Mouse (Mus musculus): ENCODE measurements at regions not wholly inside any gene's neighbourhood (a gene's known extent, or its start where the extent isn't known, plus 50 kb on each side); places are given as distances from the start of the nearest gene placed in this dataset.
"Not testable (repeated sequence)": the region's sequence is repeated elsewhere in the genome, so short reads cannot be mapped to it uniquely, and the experiment has no call there.

DNA sequence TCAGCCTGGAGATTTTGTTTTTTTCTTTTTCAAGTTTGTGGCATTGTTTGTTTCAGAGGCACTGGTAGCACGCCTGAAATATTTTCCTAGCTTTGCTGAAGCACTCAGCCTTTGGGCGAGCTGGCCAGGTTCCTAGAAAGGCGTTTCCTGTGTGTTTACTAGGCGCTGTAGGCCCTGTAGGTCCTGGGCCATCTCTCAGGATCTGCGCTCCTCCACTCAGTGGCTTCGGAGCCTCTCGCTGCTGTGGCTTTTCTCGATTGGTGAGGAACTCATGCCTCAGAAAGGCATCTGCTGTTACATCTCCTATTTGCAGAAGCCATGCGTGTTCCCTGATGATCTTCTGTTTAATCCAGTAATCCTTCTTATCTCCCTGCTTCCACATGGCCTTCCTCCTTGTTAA lies 188.0 kb upstream of the Plcz1 start:
- peak; percentile 50 for DNase-seq (ENCODE audit: low spot score)

DNA sequence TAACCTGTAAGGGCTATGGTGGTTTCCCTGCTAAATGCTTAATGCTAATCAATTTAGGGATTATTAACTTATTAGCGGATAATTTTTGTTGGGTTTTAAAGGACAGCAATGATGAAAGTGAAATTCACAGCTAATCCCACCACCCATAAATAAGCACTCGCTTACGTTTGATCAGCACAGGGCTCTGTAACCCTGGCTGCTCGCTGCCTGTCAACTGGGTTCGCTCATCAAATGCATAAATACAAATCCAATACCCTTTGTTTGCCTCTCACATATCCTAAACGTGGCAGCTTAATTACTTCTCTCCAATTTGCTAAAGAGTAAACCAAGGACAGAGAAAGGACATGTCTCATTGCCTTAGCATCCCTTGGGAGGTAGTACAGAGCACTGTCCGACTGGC lies 187.5 kb upstream of the Plcz1 start:
- DNase-seq (ENCODE audit: low spot score), result no peak

DNA sequence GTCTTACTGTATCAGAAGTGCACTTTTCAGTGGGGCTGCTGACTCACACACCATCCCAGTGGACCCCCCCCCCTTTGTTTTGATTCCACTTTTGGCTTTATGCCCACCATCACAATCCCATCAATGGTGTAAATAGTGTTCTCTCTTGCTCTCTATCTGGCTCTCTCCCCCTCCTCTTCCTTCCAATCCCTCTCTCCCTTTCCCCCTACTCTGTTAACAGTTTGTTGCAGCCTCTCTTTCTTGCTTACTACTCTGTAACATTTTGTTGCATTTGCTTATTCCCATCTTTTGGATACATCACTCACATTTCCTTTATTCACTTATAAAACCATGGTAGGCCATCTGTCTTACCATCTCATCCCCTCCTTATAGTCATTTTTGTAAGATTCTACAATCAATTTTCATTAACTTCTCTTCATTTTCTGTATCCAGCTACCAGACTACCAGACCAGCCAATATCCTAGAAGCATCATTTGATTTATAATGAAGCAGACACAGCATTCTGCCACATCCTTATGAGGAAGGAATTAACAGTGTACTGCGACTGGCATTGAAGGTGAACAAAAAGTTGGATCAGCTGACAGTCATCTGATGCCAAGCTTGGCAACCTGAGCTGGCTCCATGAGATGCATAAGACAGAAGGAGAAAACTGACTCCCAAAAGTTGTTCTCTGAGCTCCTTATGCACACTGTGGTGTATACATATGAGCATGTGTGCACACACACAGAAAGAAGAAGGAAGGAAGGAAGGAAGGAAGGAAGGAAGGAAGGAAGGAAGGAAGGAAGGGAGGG lies 181.5 kb upstream of the Plcz1 start:
- no peak for DNase-seq (ENCODE audit: low spot score)

DNA sequence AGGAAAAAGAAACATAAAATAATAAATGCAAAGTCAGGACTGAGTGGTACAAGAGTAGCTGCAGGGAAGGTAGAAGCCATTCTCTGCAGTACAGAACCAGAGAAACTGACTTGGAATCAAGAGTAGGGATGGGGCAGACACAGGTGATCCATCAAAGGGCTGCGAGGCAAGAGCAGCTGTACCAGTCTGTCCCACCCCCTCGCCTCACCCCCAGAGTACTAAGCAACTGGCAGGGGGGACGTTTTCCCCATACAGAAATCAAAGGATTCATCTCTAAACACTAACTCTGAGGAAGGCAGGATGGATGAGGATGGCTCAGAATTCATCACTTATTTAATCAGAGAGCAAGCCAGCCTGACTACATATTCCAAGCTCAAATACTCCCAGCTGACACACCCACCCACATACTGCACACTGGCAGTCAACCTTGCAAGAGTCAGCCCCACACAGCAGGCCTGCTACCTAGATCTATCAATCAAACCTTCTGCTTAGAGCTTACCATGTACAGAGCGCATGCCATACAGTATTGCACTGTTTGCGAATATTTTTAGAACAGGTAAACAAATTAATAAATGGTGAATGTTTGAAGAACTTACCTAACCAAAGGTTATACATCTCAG lies 180.5 kb upstream of the Plcz1 start:
- no peak for DNase-seq (ENCODE audit: low spot score)

DNA sequence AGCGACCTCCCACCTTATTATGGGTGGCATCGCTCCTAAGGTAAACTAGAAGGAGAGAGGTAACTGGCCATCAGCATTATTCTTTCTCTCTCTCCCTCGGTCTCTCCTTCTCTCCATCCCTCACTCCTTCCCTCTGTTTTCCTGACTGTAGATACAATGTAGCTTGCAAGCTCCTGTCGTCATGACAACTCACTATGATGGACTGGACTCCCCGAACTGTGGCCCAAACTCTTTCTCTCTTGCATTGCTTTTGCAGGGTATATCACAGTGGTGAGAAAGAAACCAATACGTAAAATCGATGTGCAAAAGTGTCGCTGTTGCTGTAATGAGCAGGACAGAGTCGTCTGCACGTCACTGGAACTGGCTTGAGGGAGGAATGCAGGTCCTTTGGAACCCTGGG lies 177.5 kb upstream of the Plcz1 start:
- DNase-seq (ENCODE audit: low spot score), result no peak

DNA sequence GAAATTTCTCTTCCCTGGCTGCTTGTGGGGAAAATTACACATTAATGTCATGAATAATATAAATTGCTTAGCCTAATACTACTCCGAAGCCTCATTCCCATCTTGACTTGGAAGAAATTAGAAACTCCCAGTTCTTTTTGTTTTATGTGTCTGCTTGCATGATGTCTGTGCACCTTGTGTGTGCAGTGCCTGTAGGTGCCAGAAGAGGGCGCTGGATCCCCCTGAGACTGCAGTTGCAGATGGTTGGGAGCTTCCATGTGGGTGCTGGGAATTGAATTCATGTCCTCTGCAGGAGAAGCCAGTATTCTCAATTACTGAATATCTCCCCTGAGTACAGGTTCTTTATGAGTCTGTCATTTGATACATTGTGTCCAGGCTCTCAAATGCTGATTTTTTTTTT lies 171.1 kb upstream of the Plcz1 start:
- DNase-seq (ENCODE audit: low spot score), result no peak

DNA sequence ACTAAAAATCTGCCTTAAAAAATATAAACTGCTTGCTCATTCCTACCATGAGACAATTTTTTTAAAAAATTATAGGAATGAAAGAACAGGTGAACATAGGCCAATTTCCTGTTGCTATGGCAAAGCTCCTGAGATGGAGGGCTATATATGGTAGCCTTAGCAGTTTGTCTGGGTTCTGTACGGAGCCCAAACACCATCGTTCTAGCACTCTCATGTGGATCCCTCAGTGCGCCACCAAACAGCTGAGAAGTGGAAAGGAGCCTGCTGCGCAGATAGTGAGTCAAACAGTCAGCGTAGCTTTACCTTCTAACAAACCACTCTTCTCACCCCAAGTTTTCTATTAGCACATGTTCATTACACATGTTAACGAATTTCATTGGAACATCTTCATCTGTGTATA lies 168.9 kb upstream of the Plcz1 start:
- no peak for DNase-seq (ENCODE audit: low spot score)

DNA sequence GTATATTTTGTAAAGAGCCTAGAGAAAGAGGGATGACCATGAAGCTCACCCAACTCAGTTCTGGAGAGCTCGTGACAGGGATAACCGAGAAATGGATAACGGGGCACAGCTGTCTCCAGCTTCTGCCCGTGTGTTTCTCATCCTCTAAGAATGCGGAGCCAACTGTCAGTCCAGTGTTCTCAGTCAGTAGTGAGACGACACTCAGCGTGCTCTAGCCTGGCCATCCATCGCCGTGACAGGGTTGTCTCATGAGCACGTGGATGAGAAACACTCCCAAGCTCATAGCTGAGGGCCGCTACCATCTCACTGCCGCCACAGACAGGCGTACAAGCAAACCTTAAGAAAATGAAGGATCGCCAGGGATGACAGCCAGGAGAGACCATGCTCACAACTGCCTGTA lies 167.8 kb upstream of the Plcz1 start:
- DNase-seq (ENCODE audit: low spot score), result no peak

DNA sequence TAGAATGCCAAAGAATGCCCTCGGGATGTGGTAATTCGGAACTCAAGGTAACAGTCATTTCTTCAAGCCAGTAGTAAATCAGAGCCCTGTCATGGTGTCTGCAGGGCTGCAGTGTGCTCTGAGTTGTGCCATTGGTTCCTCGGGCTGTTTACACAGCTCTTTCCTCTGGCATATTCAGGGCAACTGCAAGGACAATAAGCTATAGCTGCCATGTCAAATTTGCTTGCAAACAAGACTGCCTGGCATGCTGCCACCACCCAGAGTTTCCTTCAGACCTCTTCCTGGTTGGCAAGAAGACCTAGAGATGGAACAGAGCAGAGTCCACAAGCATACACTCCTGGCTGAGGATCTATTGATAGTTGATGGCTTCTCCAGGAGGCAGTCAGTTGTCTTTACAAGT lies 167.1 kb upstream of the Plcz1 start:
- peak; percentile 56 for DNase-seq (ENCODE audit: low spot score)

DNA sequence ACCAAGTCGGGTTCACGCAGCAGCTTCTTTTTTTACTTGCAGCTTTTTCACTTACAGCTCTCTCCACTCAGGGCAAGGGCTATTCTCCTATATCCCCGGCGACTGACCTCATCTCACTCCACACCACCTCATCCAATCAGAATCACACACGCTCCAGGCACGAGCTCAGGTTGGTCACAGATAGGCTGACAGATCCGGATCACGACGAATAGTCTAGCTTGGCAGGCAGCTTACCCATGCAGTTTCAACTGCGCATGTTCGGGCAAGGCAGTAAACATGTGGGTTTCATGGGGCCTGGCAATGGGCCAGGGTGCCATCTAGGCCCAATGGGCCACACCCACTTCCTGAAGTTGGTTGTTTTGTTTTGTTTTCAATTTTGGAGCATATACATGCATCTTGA lies 165.4 kb upstream of the Plcz1 start:
- DNase-seq (ENCODE audit: low spot score), result not testable (repeated sequence)

DNA sequence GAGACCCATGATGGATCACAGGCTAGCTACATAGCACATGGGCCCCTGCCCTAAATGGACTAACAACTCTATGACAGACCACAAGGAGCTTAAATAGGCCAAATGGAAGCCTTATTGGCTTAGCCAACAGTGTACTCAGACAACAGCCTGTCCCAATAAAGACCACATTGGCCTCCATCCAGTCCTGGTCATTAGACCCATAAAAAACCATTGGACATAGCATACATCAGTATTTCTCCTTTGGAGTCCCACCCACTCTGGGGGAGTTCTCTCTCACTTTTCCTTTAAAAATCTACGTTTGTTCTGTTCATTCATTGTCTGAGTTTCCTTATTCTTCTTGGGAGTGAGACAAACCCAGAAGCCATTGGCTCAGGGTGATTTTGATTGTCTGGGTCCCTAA lies 160.1 kb upstream of the Plcz1 start:
- DNase-seq (ENCODE audit: low spot score), result no peak

DNA sequence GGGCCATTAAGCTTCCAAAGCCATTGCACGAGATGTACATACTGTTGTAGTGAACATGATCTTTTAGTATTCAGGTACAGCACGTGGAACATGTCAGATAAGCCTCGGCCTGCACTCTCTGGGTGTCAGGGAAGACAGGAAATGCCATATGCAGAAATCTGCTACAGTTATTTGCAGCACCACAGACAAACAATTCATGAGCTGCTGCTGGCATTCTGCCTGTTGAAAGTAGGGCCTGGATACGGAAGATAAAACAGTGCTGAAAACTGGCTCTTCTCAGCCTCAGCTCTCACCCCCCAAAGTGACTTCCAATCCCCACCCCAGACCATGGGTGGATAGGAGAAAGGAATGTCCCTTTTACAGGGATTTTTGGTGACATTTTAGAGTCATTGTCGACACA lies 159.1 kb upstream of the Plcz1 start:
- DNase-seq (ENCODE audit: low spot score), result no peak

DNA sequence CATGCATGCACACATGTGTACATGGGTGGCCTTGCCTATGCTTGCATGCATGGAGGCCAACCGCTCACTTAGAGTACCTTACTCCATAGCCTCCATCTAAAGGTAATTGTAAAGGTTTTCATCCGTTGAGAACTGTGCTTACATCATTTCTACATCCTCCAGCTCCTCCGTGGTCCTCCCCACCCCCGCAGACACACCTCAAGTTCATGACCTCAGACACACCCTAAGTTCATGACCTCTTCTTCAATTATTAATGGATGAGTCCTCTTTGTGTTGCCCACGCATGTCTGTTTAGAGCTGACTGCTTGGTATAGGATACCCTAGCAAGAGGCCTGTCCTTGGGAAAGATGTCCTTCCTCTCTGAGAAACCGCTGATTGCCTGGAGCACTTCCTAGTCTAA lies 156.8 kb upstream of the Plcz1 start:
- no peak for DNase-seq (ENCODE audit: low spot score)

DNA sequence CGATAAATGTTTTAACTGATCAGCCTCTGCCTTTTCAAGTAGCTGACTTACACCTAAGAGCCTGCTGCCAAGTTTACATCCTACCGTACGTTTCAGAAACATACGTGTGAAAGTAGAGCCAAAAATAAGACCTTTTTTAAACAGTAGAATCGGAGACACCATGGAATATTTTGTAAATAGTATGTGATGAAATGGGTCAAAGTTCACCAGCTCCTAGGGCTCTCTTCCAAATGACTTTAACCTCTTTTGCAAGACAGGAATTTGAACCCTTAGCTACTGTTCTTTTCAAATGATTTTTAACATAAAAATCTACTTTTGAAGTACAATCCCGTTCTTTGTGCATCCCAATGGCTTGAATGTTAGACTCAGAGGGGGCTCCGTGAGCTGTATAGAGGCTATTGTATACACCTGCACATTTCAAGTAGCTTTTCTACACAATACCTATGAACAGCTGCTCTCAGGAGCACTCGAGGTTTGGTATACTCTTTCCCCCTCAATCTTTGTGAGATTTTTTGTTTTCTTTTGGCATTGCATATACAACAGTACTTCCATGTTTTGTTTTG lies 155.9 kb upstream of the Plcz1 start:
- no peak for DNase-seq (ENCODE audit: low spot score)

DNA sequence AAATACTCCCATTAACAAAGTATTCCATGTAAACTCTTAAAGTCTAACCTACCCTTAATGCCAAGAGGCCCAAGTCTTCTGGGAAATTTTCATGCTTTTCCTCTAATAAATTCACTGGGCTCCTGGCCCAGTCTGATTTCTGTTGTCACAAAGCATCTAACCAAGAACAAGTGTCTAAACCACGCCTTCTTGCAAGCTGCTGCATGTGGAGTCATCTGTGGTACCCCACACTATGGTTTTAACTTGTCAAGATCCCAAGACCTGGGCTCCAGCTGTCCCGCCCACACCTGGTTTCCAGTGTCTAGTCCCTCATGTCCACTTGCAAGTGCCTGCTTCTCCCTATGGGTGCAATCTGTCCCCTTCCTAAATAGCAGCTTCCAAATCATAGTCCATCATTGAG lies 153.0 kb upstream of the Plcz1 start:
- no peak for DNase-seq (ENCODE audit: low spot score)

DNA sequence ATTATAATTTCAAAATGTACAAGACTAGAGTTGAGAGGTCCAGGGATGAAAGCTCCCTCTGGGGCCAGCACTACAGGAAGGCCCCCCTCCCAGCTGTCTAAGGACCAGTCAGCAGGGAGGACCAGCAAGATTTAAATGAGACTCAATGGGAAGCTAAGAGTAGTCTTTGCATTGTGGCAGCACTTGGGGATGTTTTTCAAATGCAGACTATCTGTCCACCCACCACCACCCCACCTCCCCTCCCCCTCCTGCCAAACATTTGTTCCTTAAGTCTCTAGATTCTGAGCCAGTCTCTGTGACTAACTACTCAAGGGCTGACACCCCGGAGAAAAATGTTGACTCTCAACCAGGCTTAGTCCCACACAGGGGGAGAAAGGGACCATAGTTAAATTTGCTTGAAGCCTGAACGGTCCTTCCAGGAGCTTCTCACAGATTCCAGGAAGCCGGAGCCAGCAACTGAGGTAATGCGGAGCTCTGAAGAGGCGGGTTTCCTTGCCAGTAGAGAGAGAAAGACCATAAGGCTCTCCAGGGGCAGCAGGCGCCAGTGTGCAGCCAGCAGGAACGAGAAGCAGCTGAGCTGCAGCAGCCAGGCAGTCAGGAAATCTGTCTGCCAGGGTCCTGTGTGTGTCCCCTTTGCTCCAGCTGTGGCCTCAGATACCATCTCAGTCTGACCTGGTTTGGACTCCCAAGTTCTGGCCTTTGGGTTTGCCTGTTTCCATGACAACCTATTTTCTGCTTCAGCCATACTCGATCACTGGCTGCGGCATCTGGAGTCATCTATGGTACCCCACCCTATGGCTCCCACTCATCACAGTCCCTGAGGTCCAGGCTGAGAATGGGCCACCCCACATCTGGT lies 152.1 kb upstream of the Plcz1 start:
- peak; percentile 6 for DNase-seq (ENCODE audit: low spot score)

DNA sequence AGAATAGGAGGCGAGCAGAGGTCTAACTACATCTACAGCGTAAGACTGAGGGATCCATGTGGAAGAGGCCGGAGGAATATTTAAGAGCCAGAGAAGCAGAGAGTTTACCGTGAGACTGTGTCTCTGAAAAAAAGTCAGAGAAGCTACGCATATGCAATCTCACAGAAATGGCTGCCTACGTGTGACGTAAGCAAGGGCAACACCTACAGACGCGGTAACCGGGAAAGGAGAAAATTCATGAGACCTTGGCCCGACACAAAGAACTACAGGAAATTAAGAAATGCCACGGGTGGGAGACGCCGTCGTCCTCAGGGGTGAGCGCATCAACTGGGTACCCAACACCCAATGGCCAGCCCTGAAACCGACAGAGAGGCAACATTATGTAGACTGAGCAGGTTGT lies 151.3 kb upstream of the Plcz1 start:
- no peak for DNase-seq (ENCODE audit: low spot score)

DNA sequence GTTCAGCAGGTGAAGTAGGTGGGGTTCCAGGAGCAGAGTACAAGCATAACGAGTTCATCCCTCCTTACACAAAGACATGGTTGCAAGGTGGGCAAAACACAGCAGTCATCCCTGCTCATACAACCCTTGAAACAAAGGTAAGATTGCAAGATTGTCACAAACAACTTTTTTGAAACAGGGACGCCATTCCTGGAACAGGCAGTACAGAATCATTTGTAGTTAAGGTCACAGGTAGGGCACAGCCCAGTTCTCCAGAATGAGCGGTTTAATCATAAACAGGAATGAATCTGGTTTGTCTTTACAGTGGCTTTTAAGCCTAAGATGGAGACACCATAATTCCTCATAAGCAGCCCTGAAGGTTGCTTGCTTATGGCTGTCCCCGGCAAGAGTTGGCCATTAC lies 150.1 kb upstream of the Plcz1 start:
- DNase-seq (ENCODE audit: low spot score), result no peak

DNA sequence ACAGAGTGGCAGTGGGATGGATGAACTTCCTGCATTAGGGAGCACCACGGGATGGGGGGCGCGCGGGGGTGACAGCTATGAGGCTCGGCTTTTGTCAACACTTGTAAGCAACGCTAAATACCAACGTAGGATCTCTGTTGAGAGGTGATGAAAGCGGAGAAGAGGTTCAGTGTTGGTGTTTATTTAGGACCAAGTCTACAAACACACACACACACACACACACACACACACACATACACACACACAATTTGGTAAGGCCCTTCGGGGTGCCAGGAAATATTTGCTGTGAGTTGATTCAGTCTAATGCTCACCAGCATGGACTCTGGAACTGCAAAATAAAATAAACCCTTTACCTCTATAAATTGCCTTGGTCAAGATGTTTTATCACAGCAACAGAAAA lies 148.3 kb upstream of the Plcz1 start:
- DNase-seq (ENCODE audit: low spot score), result no peak

DNA sequence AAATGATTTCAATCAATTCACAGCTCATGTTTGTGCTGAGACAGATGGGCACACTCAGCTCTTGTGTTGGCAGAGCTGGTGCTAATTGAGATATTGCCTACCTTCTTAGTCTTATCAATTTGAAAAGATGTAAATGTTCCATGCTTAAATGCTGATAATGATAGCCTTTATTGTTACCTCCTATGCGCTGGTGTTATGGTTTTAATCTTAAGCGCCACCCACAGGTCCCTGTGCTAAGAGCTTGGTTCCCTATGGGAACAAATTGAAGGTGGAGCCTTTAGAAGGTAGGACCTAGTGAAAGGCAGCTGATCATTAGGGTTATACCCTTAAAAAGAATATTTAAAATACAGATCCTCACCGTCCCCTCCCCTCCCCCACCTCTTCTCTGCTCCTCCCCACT lies 146.5 kb upstream of the Plcz1 start:
- DNase-seq (ENCODE audit: low spot score), result no peak

DNA sequence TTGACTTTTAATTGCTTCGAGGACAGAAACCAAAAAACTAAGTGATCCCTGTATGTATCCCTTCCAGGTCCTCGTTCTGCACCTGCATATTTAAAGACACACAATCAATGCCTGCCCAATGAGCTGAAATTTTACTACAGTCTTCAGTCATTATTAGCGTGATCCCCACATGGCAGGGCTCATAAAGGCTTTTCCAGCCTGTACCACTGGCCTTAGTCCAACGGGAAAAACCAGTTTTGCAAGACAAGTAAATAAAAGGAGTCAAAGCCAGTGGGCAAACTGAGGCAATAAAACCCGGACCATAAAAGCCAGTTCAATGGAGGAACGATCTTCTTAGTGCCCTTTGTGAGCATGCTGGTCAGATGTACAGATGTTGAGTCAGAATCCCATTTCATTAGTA lies 145.8 kb upstream of the Plcz1 start:
- DNase-seq (ENCODE audit: low spot score), result no peak

DNA sequence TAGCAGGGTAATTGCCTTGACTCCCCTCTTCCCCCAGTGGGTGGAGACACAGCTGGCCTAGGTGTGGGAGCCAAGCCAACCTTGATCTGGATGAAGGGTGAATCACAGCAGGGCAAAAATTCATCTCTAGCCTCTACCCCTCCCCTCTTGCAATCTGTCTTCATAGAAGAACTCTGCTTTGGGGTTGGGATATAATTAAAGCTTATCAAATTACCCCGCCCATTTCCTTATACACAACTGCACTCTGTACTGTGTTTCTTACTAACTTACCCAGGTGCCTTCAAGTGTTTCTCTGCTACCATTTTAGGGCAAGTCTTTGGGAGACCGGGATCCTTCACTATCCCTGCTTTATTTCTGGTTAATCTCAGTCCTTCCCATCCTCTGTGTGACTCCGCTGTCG lies 138.7 kb upstream of the Plcz1 start:
- no peak for DNase-seq (ENCODE audit: low spot score)

All from ovary, postnatal 36 days (tissue).